8 mouse cellular contexts compared by ENCODE assay signal in genomic region chr5:137510014-137510501, GRCm38 (mm10). TPM values are rescaled to one million over a fixed set of nuclear protein-coding genes. Genes with fewer than 3 reads are reported as not detected.
DNase-seq lines count a peak whose midpoint lies in the region; ATAC-seq and TF ChIP-seq lines count a peak whose summit lies in the region.

No protein-coding gene starts in this region.

- peak; percentile 81 for ATAC-seq in forebrain, embryonic 14.5 days
- ATAC-seq in lung, embryonic 15.5 days (ENCODE audit: borderline replicate concordance, extremely low read depth, low FRiP score, low TSS enrichment) = peak; percentile 82
- peak; percentile 35; the same call in 1 of the 2 replicates for ATAC-seq in neutrophil, adult 5-6 weeks (ENCODE audit: extremely low read depth, insufficient number of reproducible peaks, low FRiP score, poor library complexity, severe bottlenecking)

- H3K4me3 ChIP-seq in E14TG2a.4 (replicated peaks; ENCODE audit: low read length) = peak overlapping the region; percentile 83
- H3K4me3 ChIP-seq in forebrain, embryonic 14.5 days (ENCODE audit: low read depth, low read length) = peak overlapping the region; percentile 99
- H3K4me3 ChIP-seq in lung, embryonic 15.5 days = peak overlapping the region; percentile 97

- H3K9me3 ChIP-seq in E14TG2a.4 (ENCODE audit: low read length) = no peaks in the 10 kb centered on the region
- no peaks in the 10 kb centered on the region for H3K9me3 ChIP-seq in forebrain, embryonic 14.5 days (replicated peaks; ENCODE audit: control insufficient read depth, low read length)
- no peaks in the 10 kb centered on the region for H3K9me3 ChIP-seq in lung, embryonic 15.5 days

- peaks cover 60% of the 10 kb centered on the region for H3K4me1 ChIP-seq in E14TG2a.4 (replicated peaks; ENCODE audit: low read depth, low read length)
- peaks cover 20% of the 10 kb centered on the region for H3K4me1 ChIP-seq in forebrain, embryonic 14.5 days (ENCODE audit: control insufficient read depth, insufficient read depth, low read length)
- peaks cover 40% of the 10 kb centered on the region for H3K4me1 ChIP-seq in lung, embryonic 15.5 days

- H3K9ac ChIP-seq in forebrain, embryonic 14.5 days (ENCODE audit: low read length) = peak overlapping the region; percentile 99
- peak overlapping the region; percentile 96 for H3K9ac ChIP-seq in lung, embryonic 15.5 days

- H3K4me2 ChIP-seq in forebrain, embryonic 14.5 days (ENCODE audit: low read length) = peak overlapping the region; percentile 89
- peak overlapping the region; percentile 55 for H3K4me2 ChIP-seq in lung, embryonic 15.5 days

- peaks cover 36% of the 10 kb centered on the region for H3K36me3 ChIP-seq in E14TG2a.4 (ENCODE audit: insufficient read depth, low read length)
- peaks cover 11% of the 10 kb centered on the region; the same call in 1 of the 2 replicates for H3K36me3 ChIP-seq in forebrain, embryonic 14.5 days (ENCODE audit: control insufficient read depth, insufficient read depth, low read length)
- no peaks in the 10 kb centered on the region for H3K36me3 ChIP-seq in lung, embryonic 15.5 days

- no peak for TF ChIP-seq CTCF in E14TG2a.4 (conservative IDR thresholded peaks at IDR 0.05; ENCODE audit: low read length)

- intact Hi-C loops in heart, postnatal 25 days (cut with DNase I) = loop anchor here (1.0 to 5.0 kb wide), 2 partner anchors 20 to 142 kb away; no protein-coding TSS in a partner anchor

- WGBS in forebrain, embryonic 14.5 days = 3% methylated on average over 21 of the region's 52 CpGs
- WGBS in lung, embryonic 15.5 days = 1% methylated on average over 29 of the region's 52 CpGs

- DNase-seq in cerebellum, adult 11-12 months = peak; percentile 83
- peak; percentile 81 for DNase-seq in forebrain, embryonic 14.5 days (ENCODE audit: low spot score)
- DNase-seq in heart, postnatal 25 days (ENCODE audit: low spot score) = peak; percentile 73
- DNase-seq in layer of hippocampus, adult 18-20 months (ENCODE audit: low spot score in 2 of 2) = peak; percentile 74 to 89
- DNase-seq in thymus, adult 18-20 months = peak; percentile 66

- peak overlapping the region; percentile 88 for H3K27ac ChIP-seq in forebrain, embryonic 14.5 days (ENCODE audit: low read depth, low read length)
- H3K27ac ChIP-seq in lung, embryonic 15.5 days = peak overlapping the region; percentile 78

- H3K27me3 ChIP-seq in E14TG2a.4 (ENCODE audit: insufficient read depth, low read length) = no peaks in the 10 kb centered on the region
- H3K27me3 ChIP-seq in forebrain, embryonic 14.5 days (replicated peaks; ENCODE audit: control insufficient read depth, insufficient read depth, low read length) = no peaks in the 10 kb centered on the region
- H3K27me3 ChIP-seq in lung, embryonic 15.5 days = no peaks in the 10 kb centered on the region

RNA-seq across cellular contexts. Expression of gene Pop7, which starts 7.7 kb away (rescaled TPM):
- polyA plus RNA-seq in forebrain, embryonic 14.5 days (2014; fragmentation: Nextera tagmentation; extraction: Ambion mirVana) = 81.2 and 98.0 TPM in 2 replicates
- total RNA-seq in heart, postnatal 25 days (2021) = 10 to 100 TPM; 14.8 to 15.3 TPM
- total RNA-seq in layer of hippocampus, adult 18-20 months (2021) = 10 to 100 TPM; 33.2 to 34.6 TPM
- polyA plus RNA-seq in lung, embryonic 15.5 days (2015; fragmentation: Nextera tagmentation; extraction: Ambion mirVana) = 54.1 and 58.4 TPM in 2 replicates
- 16.0 and 20.0 TPM in 2 replicates for total RNA-seq in neutrophil, adult 5-6 weeks (2017)

RNA-seq across cellular contexts. Expression of gene Gigyf1, which starts 8.3 kb away (rescaled TPM):
- polyA plus RNA-seq in forebrain, embryonic 14.5 days (2014; fragmentation: Nextera tagmentation; extraction: Ambion mirVana) = 11.5 and 13.0 TPM in 2 replicates
- total RNA-seq in heart, postnatal 25 days (2021) = 10 to 100 TPM; 28.6 to 29.1 TPM
- 10 to 100 TPM; 64.1 to 65.4 TPM for total RNA-seq in layer of hippocampus, adult 18-20 months (2021)
- polyA plus RNA-seq in lung, embryonic 15.5 days (2015; fragmentation: Nextera tagmentation; extraction: Ambion mirVana) = 11.8 and 12.1 TPM in 2 replicates
- total RNA-seq in neutrophil, adult 5-6 weeks (2017) = 32.0 and 37.7 TPM in 2 replicates

RNA-seq across cellular contexts. Expression of gene Epo, which starts 23.0 kb away (rescaled TPM):
- polyA plus RNA-seq in forebrain, embryonic 14.5 days (2014; fragmentation: Nextera tagmentation; extraction: Ambion mirVana) = not detected in 2 replicates
- not detected for total RNA-seq in heart, postnatal 25 days (2021)
- not detected for total RNA-seq in layer of hippocampus, adult 18-20 months (2021)
- polyA plus RNA-seq in lung, embryonic 15.5 days (2015; fragmentation: Nextera tagmentation; extraction: Ambion mirVana) = 0.55 and 0.66 TPM in 2 replicates
- not detected in 2 replicates for total RNA-seq in neutrophil, adult 5-6 weeks (2017)

RNA-seq across cellular contexts. Expression of gene Gnb2, which starts 23.3 kb away (rescaled TPM):
- polyA plus RNA-seq in forebrain, embryonic 14.5 days (2014; fragmentation: Nextera tagmentation; extraction: Ambion mirVana) = 598 and 644 TPM in 2 replicates
- 100 to 1,000 TPM; 245 to 246 TPM for total RNA-seq in heart, postnatal 25 days (2021)
- total RNA-seq in layer of hippocampus, adult 18-20 months (2021) = 100 to 1,000 TPM; 573 to 580 TPM
- polyA plus RNA-seq in lung, embryonic 15.5 days (2015; fragmentation: Nextera tagmentation; extraction: Ambion mirVana) = 414 and 437 TPM in 2 replicates
- total RNA-seq in neutrophil, adult 5-6 weeks (2017) = 428 and 434 TPM in 2 replicates

RNA-seq across cellular contexts. Expression of gene Zan, which starts 33.2 kb away (rescaled TPM):
- polyA plus RNA-seq in forebrain, embryonic 14.5 days (2014; fragmentation: Nextera tagmentation; extraction: Ambion mirVana) = 0.04 and 0.05 TPM in 2 replicates
- not detected for total RNA-seq in heart, postnatal 25 days (2021)
- total RNA-seq in layer of hippocampus, adult 18-20 months (2021) = under 1 TPM; 0.15 to 0.33 TPM
- polyA plus RNA-seq in lung, embryonic 15.5 days (2015; fragmentation: Nextera tagmentation; extraction: Ambion mirVana) = 0.26 and 0.35 TPM in 2 replicates
- not detected in 2 replicates for total RNA-seq in neutrophil, adult 5-6 weeks (2017)

Comparison
In these comparisons a context has a peak if more than half of its experiments do, and no peak if none do; other contexts are left out.
1. Peak in every context shown above with its lines: DNase-seq, ATAC-seq, H3K4me3 ChIP-seq and H3K27ac ChIP-seq.